Mouse (Mus musculus): ENCODE measurements around the gene Gm45623. TPM values are rescaled to one million over a fixed set of nuclear protein-coding genes. Genes with fewer than 3 reads are reported as not detected.
A peak's percentile ranks its signal among the peaks of the same experiment; 100 is the strongest.

Gm45623 gene
- 0.37 and 0.55 TPM in 2 replicates for polyA plus RNA-seq (2015; fragmentation: Nextera tagmentation; extraction: Ambion mirVana)

DNA sequence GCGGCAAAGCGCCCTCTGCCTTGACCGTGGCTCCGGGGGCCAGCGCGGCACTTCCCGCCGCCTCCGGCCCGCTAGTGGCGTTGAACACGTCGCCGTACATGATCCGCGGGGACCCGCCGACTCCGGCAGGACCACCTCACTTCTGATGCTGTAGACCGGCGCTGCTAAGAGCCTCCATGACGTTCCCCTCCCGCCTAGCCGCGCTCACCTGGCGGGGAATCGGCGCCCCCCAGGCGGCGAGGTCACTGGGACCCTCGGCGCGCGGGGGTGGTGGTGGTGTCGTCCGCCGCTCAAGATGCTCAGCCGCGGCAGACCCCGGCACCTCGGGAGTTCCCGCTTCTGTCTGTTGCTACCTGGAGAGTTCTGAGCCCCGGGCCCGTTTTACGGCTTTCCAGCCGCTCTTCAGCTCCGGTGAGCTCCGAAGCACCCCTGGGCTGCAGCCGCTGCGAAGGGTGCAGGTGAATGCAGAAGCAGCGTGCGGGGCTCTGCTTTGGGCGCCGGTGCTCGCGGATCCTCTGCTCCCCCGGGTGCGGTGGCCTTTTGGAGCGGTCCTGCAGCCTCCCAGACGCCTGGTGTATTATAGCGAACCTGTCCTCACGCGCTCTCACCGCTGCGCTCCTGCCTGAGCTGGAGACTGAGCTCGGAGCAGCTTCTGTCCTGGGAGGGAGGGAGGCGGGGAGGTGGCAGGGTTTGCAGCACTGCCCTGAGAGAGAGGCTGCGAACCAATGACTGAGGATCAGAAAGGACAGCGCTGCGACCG lies at the start of gene Gm45623:
Gm45623 (minus strand) TSS at position 636 of the 760 bp plus-strand sequence.
- no peaks in the 10 kb centered on the region for H3K9me3 ChIP-seq (replicated peaks)
- H3K27me3 ChIP-seq, result peaks cover 71% of the 10 kb centered on the region
- no peak for ATAC-seq
- H3K36me3 ChIP-seq (ENCODE audit: poor library complexity, severe bottlenecking), result no peaks in the 10 kb centered on the region
- H3K9ac ChIP-seq, result peak within 1 kb of the TSS; percentile 61
- H3K4me3 ChIP-seq, result peak within 1 kb of the TSS; percentile 48
- H3K27ac ChIP-seq, result no peak within 1 kb of the TSS
- WGBS, result under 1% methylated on average over 71 of the region's 71 CpGs
- peak within 1 kb of the TSS; percentile 94 for H3K4me2 ChIP-seq
- H3K4me1 ChIP-seq, result peaks cover 30% of the 10 kb centered on the region

DNA sequence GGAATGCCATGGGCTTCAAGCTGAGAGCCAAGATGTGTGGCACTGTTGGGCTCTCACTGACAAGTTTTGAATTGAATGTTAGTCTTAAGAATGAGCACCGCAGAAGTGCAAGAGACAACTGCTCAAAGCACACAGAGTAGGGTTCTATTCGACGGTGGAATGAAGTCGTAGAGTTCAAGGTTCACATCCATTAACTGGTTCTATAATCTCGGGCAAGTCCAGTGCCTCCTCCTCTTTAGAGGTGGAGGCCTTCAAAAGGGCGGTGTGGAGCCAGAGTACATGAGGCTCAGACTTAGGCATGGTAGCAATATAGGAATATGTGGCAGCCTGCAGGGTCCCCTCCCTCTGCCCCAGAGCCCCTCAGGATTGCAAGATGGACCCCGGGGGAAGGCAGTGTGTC lies 43.8 kb upstream of the Gm45623 start:
- H3K9ac ChIP-seq, result no peak overlapping the region
- no peaks in the 10 kb centered on the region for H3K27me3 ChIP-seq
- H3K4me2 ChIP-seq, result no peak overlapping the region
- no peak overlapping the region for H3K4me3 ChIP-seq
- H3K27ac ChIP-seq, result no peak overlapping the region
- WGBS, result 82% methylated on average over 7 of the region's 7 CpGs
- H3K36me3 ChIP-seq (ENCODE audit: poor library complexity, severe bottlenecking), result no peaks in the 10 kb centered on the region
- H3K9me3 ChIP-seq (replicated peaks), result no peaks in the 10 kb centered on the region
- peaks cover 22% of the 10 kb centered on the region for H3K4me1 ChIP-seq
- no peak for ATAC-seq

DNA sequence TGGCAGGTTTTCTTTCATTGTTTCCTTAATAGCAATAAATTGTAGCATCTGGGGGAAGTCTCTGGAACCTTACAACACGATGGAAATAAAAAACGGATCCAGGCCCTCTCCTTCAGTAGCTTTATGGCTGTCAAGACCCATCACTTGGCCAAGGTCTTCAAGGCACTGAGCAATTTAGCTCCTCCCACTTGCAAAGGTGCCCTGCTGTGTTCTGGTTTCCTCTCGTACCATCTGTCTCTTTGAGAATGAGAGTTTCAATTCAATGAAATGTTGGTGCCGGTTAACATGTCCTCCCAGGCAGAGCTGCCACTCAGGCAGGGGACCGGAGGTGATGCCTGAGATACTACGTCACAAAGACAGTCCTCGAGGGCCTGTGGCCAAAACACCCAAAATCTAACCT lies 41.9 kb upstream of the Gm45623 start:
- no peak overlapping the region for H3K9ac ChIP-seq
- H3K4me2 ChIP-seq, result no peak overlapping the region
- peaks cover 32% of the 10 kb centered on the region for H3K4me1 ChIP-seq
- no peak overlapping the region for H3K4me3 ChIP-seq
- WGBS, result 70% methylated on average over 7 of the region's 7 CpGs
- no peaks in the 10 kb centered on the region for H3K36me3 ChIP-seq (ENCODE audit: poor library complexity, severe bottlenecking)
- H3K27me3 ChIP-seq, result no peaks in the 10 kb centered on the region
- ATAC-seq, result no peak
- no peak overlapping the region for H3K27ac ChIP-seq
- H3K9me3 ChIP-seq (replicated peaks), result no peaks in the 10 kb centered on the region

DNA sequence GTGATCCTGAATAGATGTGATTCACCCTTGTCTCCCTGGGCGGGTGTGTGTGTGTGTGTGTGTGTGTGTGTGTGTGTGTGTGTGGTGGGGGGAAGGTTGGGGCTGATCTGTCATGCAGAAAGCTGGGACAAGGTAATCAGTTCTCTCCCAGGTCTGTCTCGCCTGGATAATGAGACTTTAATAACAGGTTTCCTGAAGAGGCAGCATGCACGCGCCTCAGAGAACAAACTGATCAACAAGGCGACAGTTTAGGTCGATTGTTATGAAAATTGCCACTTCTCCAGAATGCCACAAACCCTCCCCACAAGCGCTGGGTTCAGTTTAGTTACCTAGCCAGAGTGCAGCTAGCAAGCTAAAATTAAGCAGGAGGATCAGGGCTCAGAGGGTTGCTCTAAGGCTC lies 40.8 kb upstream of the Gm45623 start:
- no peak overlapping the region for H3K9ac ChIP-seq
- no peak overlapping the region for H3K4me2 ChIP-seq
- peaks cover 32% of the 10 kb centered on the region for H3K4me1 ChIP-seq
- H3K4me3 ChIP-seq, result no peak overlapping the region
- H3K27me3 ChIP-seq, result no peaks in the 10 kb centered on the region
- 26% methylated on average over 7 of the region's 7 CpGs for WGBS
- ATAC-seq, result peak; percentile 45; the same call in 1 of the 2 replicates
- no peaks in the 10 kb centered on the region for H3K36me3 ChIP-seq (ENCODE audit: poor library complexity, severe bottlenecking)
- H3K27ac ChIP-seq, result peak overlapping the region; percentile 59
- no peaks in the 10 kb centered on the region for H3K9me3 ChIP-seq (replicated peaks)

DNA sequence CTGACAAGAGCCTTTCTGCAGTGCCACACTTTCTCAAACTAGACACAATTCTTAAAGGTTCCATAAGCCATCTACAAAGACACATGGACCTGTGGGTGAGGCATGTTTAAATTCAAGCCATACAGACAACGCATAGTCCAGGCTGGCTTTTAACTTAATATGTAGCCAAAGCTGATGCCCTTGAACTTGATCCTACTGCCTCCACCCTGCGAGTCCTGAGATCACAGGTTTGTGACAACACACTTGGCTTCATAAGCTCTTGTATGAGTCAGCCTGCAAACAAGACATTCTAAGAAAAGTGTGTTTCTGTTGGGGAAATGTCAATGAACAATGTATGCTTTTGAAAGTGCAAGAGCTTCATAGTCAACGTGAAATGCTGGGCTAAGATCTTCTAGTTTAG lies 39.2 kb upstream of the Gm45623 start:
- no peaks in the 10 kb centered on the region for H3K36me3 ChIP-seq (ENCODE audit: poor library complexity, severe bottlenecking)
- H3K4me2 ChIP-seq, result no peak overlapping the region
- H3K27ac ChIP-seq, result no peak overlapping the region
- H3K4me3 ChIP-seq, result no peak overlapping the region
- H3K9ac ChIP-seq, result no peak overlapping the region
- ATAC-seq, result no peak
- H3K4me1 ChIP-seq, result peaks cover 32% of the 10 kb centered on the region
- no peaks in the 10 kb centered on the region for H3K9me3 ChIP-seq (replicated peaks)
- no peaks in the 10 kb centered on the region for H3K27me3 ChIP-seq
- 91% methylated on average over 3 of the region's 3 CpGs for WGBS

DNA sequence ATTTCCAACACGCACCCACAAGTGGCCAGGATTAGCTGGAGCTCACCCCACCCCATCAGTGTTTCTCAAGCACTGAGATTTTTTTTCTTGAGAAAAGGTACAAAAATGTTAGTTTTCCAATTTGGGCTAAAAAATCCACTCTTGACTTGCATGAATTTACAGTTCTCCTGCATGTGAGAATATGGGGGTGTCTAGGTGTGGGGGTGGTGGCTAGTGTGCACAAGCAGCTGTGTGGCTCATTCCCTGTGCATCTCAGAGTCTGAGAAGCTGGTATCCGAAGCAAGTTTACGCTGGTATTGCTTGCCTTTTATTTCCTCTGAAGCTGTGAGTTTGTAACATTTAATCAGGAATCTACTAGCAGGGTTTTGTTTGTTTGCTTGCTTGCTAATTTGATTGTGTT lies 37.1 kb upstream of the Gm45623 start:
- ATAC-seq, result no peak
- H3K9me3 ChIP-seq (replicated peaks), result no peaks in the 10 kb centered on the region
- peaks cover 30% of the 10 kb centered on the region for H3K4me1 ChIP-seq
- H3K36me3 ChIP-seq (ENCODE audit: poor library complexity, severe bottlenecking), result no peaks in the 10 kb centered on the region
- H3K27ac ChIP-seq, result no peak overlapping the region
- no peak overlapping the region for H3K9ac ChIP-seq
- no peak overlapping the region for H3K4me2 ChIP-seq
- H3K27me3 ChIP-seq, result no peaks in the 10 kb centered on the region
- H3K4me3 ChIP-seq, result no peak overlapping the region
- whole genome bisulfite sequencing, result 88% methylated on average over 3 of the region's 3 CpGs

DNA sequence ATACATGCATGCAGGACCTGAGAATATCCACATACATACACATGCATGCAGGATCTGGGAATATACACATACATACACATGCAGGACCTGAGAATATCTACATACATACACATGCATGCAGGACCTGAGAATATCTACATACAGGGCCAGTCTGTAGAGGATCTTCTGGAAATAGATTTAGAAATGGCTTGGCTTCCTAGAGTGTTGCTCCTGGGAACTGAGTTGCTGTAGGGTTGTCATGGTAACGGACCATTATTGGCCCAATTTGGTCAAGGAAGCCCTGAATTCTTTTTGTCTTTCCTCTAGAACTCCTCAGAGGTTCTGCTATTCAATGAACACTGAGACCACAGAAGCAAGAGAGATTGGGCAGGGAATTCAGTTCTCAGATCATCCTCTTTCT lies 29.0 kb upstream of the Gm45623 start:
- peaks cover 28% of the 10 kb centered on the region for H3K4me1 ChIP-seq
- no peaks in the 10 kb centered on the region for H3K36me3 ChIP-seq (ENCODE audit: poor library complexity, severe bottlenecking)
- H3K27ac ChIP-seq, result no peak overlapping the region
- H3K4me3 ChIP-seq, result no peak overlapping the region
- ATAC-seq, result no peak
- 87% methylated on average over 1 of the region's 1 CpGs for WGBS
- H3K9ac ChIP-seq, result no peak overlapping the region
- no peak overlapping the region for H3K4me2 ChIP-seq
- H3K27me3 ChIP-seq, result no peaks in the 10 kb centered on the region
- H3K9me3 ChIP-seq (replicated peaks), result peaks cover 7% of the 10 kb centered on the region; the same call in 1 of the 2 replicates

DNA sequence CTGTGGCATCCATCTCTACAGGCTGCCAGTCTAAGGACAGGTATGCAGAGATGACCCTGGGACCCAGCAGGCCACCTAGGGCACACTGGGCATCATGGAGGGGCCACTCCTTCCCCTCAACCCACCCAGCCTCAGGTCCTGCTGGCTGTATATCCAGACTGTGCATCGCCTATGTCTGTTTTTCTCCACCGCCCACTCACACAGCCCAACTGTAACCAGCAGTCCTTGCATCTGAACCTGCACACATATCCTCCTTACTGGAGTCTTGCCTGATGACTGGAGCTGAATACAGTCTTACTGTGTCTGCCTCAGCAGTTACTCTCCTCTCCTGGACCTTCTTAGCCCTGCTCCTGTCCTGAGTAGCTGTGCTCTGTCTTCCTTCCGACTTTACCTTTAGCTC lies 28.1 kb upstream of the Gm45623 start:
- 90% methylated on average over 3 of the region's 3 CpGs for WGBS
- Histone ChIP-seq H3K27me3 (no peaks in the 10 kb centered on the region), H3K27ac (0 out of 2 replicates have a peak overlapping the region, but pooled peaks have one; percentile 20), H3K36me3 (ENCODE audit: poor library complexity, severe bottlenecking) (no peaks in the 10 kb centered on the region), H3K9ac (no peak overlapping the region), H3K4me2 (no peak overlapping the region), H3K4me3 (no peak overlapping the region), H3K9me3 (replicated peaks) (peaks cover 7% of the 10 kb centered on the region; the same call in 1 of the 2 replicates), H3K4me1 (peaks cover 28% of the 10 kb centered on the region)
- no peak for ATAC-seq

DNA sequence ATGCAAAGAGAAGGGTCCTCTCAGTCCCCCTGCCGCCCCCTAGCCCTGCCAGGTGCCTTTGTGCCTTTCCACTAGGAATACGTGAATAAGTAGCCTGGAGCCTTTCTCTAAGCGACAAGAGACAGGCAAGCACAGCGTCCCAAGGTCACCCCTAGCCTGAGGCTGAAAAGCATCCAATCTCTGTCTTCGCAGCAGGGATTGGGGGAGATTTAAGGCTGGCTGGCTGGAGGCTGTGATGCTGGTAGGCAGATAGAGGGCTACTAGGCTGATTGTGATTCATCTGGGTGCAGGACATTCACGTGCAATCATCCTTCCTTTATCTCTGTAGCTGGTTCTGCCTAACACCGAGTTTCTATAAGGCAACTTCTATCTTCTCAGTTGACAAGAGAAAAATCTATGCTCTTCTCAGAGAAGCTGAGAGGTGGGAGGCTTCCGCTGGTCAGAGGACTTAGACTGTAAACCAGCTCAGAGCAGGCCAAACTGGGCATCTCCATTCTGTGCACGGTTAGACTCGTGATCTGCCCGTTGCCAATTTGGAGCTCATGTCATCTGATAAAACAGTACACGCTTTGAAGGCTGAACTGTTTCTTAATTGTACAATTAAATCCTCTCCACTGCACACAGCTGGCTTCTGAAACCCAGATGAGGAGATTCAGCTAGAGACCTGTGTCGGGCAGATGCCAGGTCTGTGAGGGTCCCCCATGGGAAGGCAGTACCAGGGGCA lies 27.3 kb upstream of the Gm45623 start:
- Histone ChIP-seq H3K9me3 (replicated peaks) (peaks cover 7% of the 10 kb centered on the region; the same call in 1 of the 2 replicates), H3K9ac (peak overlapping the region; percentile 12; the same call in 1 of the 2 replicates)

DNA sequence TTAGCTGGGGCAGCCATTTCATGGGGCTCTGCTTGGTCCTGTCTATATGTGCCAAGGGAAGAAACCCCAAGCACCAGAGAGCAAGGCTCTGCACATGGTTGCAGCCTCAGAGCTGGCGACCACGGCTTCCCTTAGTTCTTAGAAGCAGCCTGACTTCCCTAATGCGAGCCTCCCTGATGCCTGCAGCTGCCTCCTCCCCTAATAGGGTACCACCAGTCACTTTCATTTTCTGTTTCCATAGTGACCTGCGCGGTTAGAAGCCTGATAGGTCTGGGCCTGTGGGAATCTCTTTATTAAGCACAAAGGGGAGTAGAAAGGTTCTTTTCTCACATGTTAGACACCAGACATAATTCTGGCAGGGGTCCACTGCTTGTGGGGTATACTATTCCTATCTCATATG lies 20.7 kb upstream of the Gm45623 start:
- Histone ChIP-seq H3K4me2 (peak overlapping the region; percentile 43), H3K36me3 (ENCODE audit: poor library complexity, severe bottlenecking) (no peaks in the 10 kb centered on the region), H3K9ac (peak overlapping the region; percentile 46), H3K27me3 (no peaks in the 10 kb centered on the region), H3K27ac (peak overlapping the region; percentile 91), H3K4me1 (peaks cover 43% of the 10 kb centered on the region), H3K4me3 (no peak overlapping the region), H3K9me3 (replicated peaks) (no peaks in the 10 kb centered on the region)
- WGBS, result 6% methylated on average over 5 of the region's 5 CpGs
- ATAC-seq, result peak; percentile 80

More for the DNA sequence above, 27.3 kb upstream of the Gm45623 start:
- 53% methylated on average over 13 of the region's 13 CpGs for WGBS
- no peaks in the 10 kb centered on the region for H3K36me3 ChIP-seq (ENCODE audit: poor library complexity, severe bottlenecking)
- ATAC-seq, result no peak
- no peak overlapping the region for H3K4me2 ChIP-seq
- peaks cover 28% of the 10 kb centered on the region for H3K4me1 ChIP-seq
- peak overlapping the region; percentile 44 for H3K27ac ChIP-seq
- H3K27me3 ChIP-seq, result no peaks in the 10 kb centered on the region
- H3K4me3 ChIP-seq, result no peak overlapping the region

DNA sequence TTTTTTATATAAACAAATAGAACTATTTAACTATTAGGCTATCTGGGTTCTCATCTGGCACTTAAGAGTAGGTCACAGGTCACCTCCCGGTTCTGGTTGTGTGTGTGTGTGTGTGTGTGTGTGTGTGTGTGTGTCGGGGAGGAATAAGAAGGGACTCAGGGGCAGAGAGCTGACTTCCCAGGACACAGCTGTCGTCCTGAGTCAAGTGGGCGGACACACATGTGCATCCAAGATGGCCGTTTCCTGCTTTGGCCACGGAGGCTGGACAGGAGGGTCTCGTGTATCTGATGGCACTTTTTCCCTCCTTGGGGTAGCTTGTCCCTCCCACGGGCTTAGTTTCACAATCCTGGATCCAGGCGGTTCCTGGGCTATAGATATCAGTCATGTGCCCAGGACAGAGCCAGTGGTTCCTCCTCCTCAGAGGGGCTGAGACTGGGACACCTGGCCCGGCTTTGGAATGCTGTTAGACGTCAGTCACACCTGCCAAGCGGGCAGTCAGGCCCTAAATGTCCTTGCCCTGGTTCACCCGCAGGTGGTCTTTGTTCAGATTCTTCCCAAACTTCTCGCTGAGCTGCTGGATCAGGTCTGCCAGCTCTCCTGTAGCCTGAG lies 19.7 kb upstream of the Gm45623 start:
- H3K27ac ChIP-seq, result peak overlapping the region; percentile 91
- peaks cover 49% of the 10 kb centered on the region for H3K4me1 ChIP-seq
- ATAC-seq, result no peak
- H3K36me3 ChIP-seq (ENCODE audit: poor library complexity, severe bottlenecking), result no peaks in the 10 kb centered on the region
- H3K4me3 ChIP-seq, result no peak overlapping the region
- no peaks in the 10 kb centered on the region for H3K9me3 ChIP-seq (replicated peaks)
- no peaks in the 10 kb centered on the region for H3K27me3 ChIP-seq
- H3K4me2 ChIP-seq, result no peak overlapping the region
- WGBS, result 63% methylated on average over 14 of the region's 14 CpGs
- H3K9ac ChIP-seq, result no peak overlapping the region

DNA sequence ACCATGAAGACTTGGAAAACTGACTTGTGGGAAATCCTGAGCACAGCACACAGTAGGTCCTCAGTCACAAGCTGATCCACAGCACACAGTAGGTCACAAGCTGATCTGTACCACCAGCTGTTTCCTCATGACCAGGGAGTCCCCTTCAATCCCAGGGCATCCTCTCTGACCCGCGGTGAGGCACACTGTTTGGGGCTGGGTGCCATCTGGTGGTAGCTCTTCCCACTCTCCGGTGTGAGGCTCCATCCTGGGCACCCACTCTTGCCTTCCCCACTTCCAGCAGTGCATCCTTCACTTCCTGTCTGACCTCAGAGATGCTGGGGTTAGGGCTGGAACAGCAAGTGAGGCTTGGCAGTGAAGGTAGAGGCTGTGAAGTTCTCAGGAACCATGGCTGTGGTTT lies 19.0 kb upstream of the Gm45623 start:
- Histone ChIP-seq H3K9ac (no peak overlapping the region), H3K36me3 (ENCODE audit: poor library complexity, severe bottlenecking) (no peaks in the 10 kb centered on the region), H3K27me3 (no peaks in the 10 kb centered on the region), H3K9me3 (replicated peaks) (no peaks in the 10 kb centered on the region), H3K4me3 (no peak overlapping the region), H3K27ac (no peak overlapping the region), H3K4me2 (no peak overlapping the region), H3K4me1 (peaks cover 51% of the 10 kb centered on the region)
- ATAC-seq, result no peak
- 58% methylated on average over 3 of the region's 3 CpGs for WGBS

Data from forebrain, embryonic 13.5 days (tissue).